Mouse (Mus musculus) splenic B cell, adult 2 months (primary cell): Measurements from ENCODE around the gene Baz1b.

Experiments
- DNase-seq: peaks from one replicate; pipeline ENCODE4 v3.0.0-alpha.2; 2011; ENCODE audit warnings: low read depth, low spot score
- H3K27me3 ChIP-seq: 2 replicates; pipeline ENCODE4 v1.6.1; 2012; ENCODE audit warnings: mild to moderate bottlenecking, low read length, moderate library complexity, mixed read lengths; ENCODE audit not compliant: control insufficient read depth, poor library complexity, insufficient read depth, severe bottlenecking
- H3K36me3 ChIP-seq: 2 replicates; pipeline ENCODE4 v1.6.1; 2012; ENCODE audit warnings: mild to moderate bottlenecking, low read length, moderate library complexity, mixed read lengths; ENCODE audit not compliant: control insufficient read depth, poor library complexity, insufficient read depth, severe bottlenecking

Gene Baz1b

GRCm38 (mm10) chr5:135168063-135169062, 18.7 kb upstream of the Baz1b start, which contains the start of gene Bcl7b:
Bcl7b (plus strand) TSS chr5:135168283.
- peak; percentile 98 for DNase-seq
- H3K36me3 ChIP-seq = peaks cover 3% of the 10 kb centered on the region
- no peaks in the 10 kb centered on the region for H3K27me3 ChIP-seq

- Histone ChIP-seq H3K27me3 (no peaks in the 10 kb centered on the region), H3K36me3 (peaks cover 4% of the 10 kb centered on the region)
- DNase-seq = no peak
Measured at GRCm38 (mm10) chr5:135169479-135169878, 17.6 kb upstream of the Baz1b start.

- no peaks in the 10 kb centered on the region for H3K27me3 ChIP-seq
- DNase-seq = no peak
- peaks cover 9% of the 10 kb centered on the region for H3K36me3 ChIP-seq
Measured at GRCm38 (mm10) chr5:135171688-135172220, 15.3 kb upstream of the Baz1b start.

GRCm38 (mm10) chr5:135172986-135173385, 14.1 kb upstream of the Baz1b start:
- H3K27me3 ChIP-seq = no peaks in the 10 kb centered on the region
- peaks cover 16% of the 10 kb centered on the region for H3K36me3 ChIP-seq
- DNase-seq = no peak

DNA sequence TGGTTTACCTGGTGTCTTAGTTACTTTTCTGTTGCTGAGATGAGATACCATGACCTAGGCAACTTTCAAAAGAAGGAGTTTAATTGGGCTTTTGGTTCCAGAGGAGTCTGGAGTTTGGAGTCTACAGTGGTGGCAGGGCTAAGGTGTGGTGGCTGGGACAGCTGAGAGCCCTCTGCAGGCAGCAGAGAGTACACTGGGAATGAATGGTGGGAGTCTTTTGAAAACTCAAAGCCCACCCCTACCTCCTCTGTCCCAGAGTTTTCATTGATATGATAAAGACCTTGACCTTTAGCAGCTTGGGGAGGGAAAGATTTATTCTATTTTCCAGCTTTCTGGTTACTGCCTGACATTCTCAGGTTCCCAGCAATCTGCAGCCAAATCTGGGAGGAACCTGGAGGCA, 12.0 kb upstream of the Baz1b start:
- no peaks in the 10 kb centered on the region for H3K27me3 ChIP-seq
- DNase-seq = no peak

DNA sequence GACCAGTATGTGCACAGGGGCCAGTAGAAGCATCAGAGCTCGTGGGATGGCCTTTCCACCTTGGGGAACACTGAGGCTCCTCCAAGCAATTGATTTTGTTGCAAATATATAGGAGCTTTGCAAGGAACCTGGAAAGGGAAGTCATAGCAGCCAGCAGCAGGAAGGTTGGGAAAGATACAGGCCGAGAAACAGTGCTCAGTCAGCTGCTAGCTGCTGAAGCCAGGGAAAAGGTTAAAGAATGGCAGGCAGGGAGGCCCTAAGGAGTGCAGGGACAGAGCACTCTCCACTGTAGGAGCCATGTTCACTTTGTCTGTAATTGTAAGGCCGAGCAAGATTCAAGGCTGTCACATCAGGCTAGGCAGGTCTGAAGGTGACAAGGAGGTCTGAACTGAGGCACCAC, 8.5 kb upstream of the Baz1b start:
- H3K36me3 ChIP-seq = peaks cover 21% of the 10 kb centered on the region
- H3K27me3 ChIP-seq = no peaks in the 10 kb centered on the region
- no peak for DNase-seq

More for the DNA sequence above, 12.0 kb upstream of the Baz1b start:
- peaks cover 21% of the 10 kb centered on the region for H3K36me3 ChIP-seq

DNA sequence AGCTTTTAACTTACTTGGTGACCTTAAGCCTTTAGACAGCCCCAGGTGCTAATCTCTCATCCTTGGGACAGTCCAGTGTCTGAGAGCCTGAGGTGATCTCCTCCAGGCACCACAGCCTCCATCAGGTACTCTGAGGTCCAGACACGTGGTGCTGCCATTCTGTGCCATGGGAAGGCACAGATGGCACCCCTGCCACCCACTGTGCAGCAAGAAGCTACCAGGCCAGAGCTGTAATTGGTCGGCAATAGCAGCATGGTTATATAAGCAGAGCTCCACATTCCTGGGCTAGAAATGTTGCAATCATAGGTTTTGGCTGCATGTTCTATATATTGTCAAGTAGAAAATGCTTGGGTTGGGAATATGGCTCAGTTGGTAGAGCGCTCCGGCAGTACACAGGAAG, 8.1 kb upstream of the Baz1b start:
- H3K36me3 ChIP-seq = peaks cover 21% of the 10 kb centered on the region
- no peaks in the 10 kb centered on the region for H3K27me3 ChIP-seq
- no peak for DNase-seq

DNA sequence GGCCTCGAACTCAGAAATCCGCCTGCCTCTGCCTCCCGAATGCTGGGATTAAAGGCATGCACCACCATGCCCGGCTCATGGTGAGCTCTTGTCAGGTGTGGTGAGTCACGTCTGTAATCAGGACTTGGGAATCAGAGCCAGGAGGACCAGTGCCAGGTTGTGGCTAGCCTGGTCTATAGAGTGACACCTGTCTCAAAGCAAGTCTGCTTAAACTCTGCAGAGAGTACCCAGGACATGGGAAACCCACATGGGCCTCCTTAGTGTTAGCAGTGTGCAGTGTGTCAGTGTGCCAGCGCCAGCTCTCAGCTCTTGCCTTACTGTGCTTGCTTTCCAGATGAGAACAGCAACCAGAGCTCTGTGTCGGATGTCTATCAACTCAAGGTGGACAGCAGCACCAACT, 7.4 kb upstream of the Baz1b start:
- peaks cover 21% of the 10 kb centered on the region for H3K36me3 ChIP-seq

DNA sequence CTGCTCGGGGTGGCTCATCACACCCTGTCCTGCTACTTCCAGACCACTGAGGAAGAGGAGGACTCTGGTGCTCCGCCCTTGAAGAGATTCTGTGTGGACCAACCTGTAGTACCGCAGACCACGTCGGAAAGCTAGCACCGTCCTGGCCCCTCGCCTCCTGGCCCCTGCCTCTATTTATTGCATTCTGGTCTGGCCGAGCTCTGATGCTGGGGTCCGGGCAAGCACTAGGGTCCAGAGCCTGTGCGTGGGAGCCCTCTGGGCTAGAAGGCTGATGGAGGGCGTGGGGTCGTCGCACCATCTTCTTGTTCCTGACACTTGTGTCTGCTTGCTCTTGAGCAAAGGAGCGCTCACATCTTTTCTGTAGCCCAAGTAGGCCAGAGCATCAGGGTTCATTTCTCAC, 6.3 kb upstream of the Baz1b start:
- no peak for DNase-seq
- Histone ChIP-seq H3K36me3 (peaks cover 18% of the 10 kb centered on the region), H3K27me3 (no peaks in the 10 kb centered on the region)

More for the DNA sequence above, 7.4 kb upstream of the Baz1b start:
- no peak for DNase-seq
- no peaks in the 10 kb centered on the region for H3K27me3 ChIP-seq

- DNase-seq = no peak
- Histone ChIP-seq H3K27me3 (no peaks in the 10 kb centered on the region), H3K36me3 (peaks cover 17% of the 10 kb centered on the region)
Measured at GRCm38 (mm10) chr5:135181776-135182175, 5.3 kb upstream of the Baz1b start.

DNA sequence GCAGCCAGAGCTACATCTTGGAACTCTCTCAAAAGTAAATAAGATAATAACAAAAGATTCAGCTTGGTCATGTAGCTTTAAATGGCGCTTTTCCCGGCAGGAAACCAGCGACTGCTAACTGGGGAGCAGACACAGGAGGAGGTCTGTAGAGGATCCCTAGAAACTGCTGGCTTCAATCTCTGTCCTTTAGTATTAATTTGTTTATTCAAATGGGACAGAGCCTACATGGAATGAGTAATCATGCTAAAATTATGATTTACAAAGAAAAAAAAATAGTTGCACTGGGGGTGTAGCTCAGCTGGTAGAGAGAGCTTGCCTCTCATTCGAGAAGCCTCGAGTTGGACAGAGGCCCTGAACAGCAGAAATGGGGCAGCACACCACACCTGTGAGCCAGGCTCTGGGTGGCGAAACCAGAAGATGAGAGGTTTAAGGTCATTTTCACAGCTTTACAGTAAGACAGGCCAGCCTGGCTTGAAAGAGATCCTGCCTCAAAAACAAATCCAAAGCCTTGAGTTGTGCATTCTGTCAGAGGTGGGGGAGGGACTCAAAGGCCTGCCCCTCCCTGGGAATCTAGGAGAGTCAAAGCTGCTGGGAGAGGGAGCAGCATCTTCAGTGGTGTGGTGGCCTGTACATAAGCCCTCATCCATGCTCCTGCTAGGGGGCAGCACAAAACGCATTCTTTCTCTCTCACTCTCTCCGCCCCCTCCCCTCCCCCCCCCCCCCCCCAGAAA, 3.8 kb upstream of the Baz1b start:
- H3K36me3 ChIP-seq = peaks cover 8% of the 10 kb centered on the region
- H3K27me3 ChIP-seq = no peaks in the 10 kb centered on the region
- no peak for DNase-seq

GRCm38 (mm10) chr5:135185016-135185415, 2.0 kb upstream of the Baz1b start:
- no peak for DNase-seq
- peaks cover 5% of the 10 kb centered on the region for H3K36me3 ChIP-seq
- no peaks in the 10 kb centered on the region for H3K27me3 ChIP-seq

- peak; percentile 57 for DNase-seq
Measured at GRCm38 (mm10) chr5:135185596-135185995, 1.5 kb upstream of the Baz1b start.

DNA sequence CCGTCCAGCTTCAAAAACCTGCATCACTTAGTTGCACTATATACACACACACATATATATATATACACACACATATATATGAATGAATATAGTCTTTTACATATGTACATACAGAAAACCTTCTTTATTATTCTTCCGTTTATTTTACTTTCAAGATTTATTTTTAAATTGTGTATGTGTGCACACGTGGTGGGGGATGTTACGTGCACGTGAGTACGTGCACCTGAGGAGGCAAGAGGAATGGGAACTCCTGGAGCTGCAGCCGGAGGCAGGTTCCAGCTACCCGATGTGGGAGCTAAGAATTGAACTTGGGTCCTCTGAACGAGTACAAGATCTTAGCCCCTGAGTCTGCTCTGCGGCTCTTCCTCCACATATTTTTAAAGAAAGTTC, 838 bp upstream of the Baz1b start:
- DNase-seq = no peak
- Histone ChIP-seq H3K27me3 (no peaks in the 10 kb centered on the region), H3K36me3 (no peaks in the 10 kb centered on the region; the same call in 1 of the 2 replicates)

More at GRCm38 (mm10) chr5:135185596-135185995, 1.5 kb upstream of the Baz1b start:
- Histone ChIP-seq H3K36me3 (no peaks in the 10 kb centered on the region; the same call in 1 of the 2 replicates), H3K27me3 (no peaks in the 10 kb centered on the region)
